Mouse (Mus musculus): ENCODE data around the gene Ftl1.
"Not testable (repeated sequence)": the region's sequence is repeated elsewhere in the genome, so short reads cannot be mapped to it uniquely, and the experiment has no call there.

Ftl1 gene

GRCm38 (mm10) chr7:45475291-45475969 lies 15.7 kb upstream of the Ftl1 start:
- peak; percentile 67 for DNase-seq

- peak; percentile 93 for DNase-seq
Measured at GRCm38 (mm10) chr7:45470869-45471268, 11.2 kb upstream of the Ftl1 start.

- peak; percentile 86 for DNase-seq
Measured at GRCm38 (mm10) chr7:45467090-45467670, 7.5 kb upstream of the Ftl1 start.

- DNase-seq: peak; percentile 98
Measured at GRCm38 (mm10) chr7:45466283-45467089, 6.8 kb upstream of the Ftl1 start, which contains the start of gene Bax. Bax (minus strand) TSS chr7:45466898.

- no peak for DNase-seq
Measured at GRCm38 (mm10) chr7:45465549-45465948, 5.9 kb upstream of the Ftl1 start.

GRCm38 (mm10) chr7:45465112-45465511 lies 5.4 kb upstream of the Ftl1 start:
- no peak for DNase-seq

- no peak for DNase-seq
Measured at GRCm38 (mm10) chr7:45463987-45464778, 4.5 kb upstream of the Ftl1 start.

GRCm38 (mm10) chr7:45462868-45463267 lies 3.2 kb upstream of the Ftl1 start:
- not testable (repeated sequence) for DNase-seq

GRCm38 (mm10) chr7:45462325-45462724 lies 2.6 kb upstream of the Ftl1 start:
- no peak for DNase-seq

GRCm38 (mm10) chr7:45461781-45462180 lies 2.1 kb upstream of the Ftl1 start:
- no peak for DNase-seq

- no peak for DNase-seq
Measured at GRCm38 (mm10) chr7:45461326-45461725, 1.6 kb upstream of the Ftl1 start.

GRCm38 (mm10) chr7:45460860-45461314 lies 1.2 kb upstream of the Ftl1 start:
- DNase-seq: peak; percentile 83

GRCm38 (mm10) chr7:45460377-45460776 lies 693 bp upstream of the Ftl1 start:
- DNase-seq: no peak

GRCm38 (mm10) chr7:45458748-45459563 lies 728 bp downstream of the Ftl1 start:
- DNase-seq: peak; percentile 91

- peak; percentile 66 for DNase-seq
Measured at GRCm38 (mm10) chr7:45457204-45458060, 2.3 kb downstream of the Ftl1 start.

GRCm38 (mm10) chr7:45456721-45457203 lies 2.9 kb downstream of the Ftl1 start:
- no peak for DNase-seq

- peak; percentile 34 for DNase-seq
Measured at GRCm38 (mm10) chr7:45455932-45456696, 3.6 kb downstream of the Ftl1 start.

GRCm38 (mm10) chr7:45454971-45455370 lies 4.7 kb downstream of the Ftl1 start:
- DNase-seq: no peak

- DNase-seq: peak; percentile 89
Measured at GRCm38 (mm10) chr7:45451344-45451982, 8.2 kb downstream of the Ftl1 start.

All from lung, postnatal 36 days (tissue).